9 mouse cellular contexts compared by ENCODE assay signal in the genomic region with DNA sequence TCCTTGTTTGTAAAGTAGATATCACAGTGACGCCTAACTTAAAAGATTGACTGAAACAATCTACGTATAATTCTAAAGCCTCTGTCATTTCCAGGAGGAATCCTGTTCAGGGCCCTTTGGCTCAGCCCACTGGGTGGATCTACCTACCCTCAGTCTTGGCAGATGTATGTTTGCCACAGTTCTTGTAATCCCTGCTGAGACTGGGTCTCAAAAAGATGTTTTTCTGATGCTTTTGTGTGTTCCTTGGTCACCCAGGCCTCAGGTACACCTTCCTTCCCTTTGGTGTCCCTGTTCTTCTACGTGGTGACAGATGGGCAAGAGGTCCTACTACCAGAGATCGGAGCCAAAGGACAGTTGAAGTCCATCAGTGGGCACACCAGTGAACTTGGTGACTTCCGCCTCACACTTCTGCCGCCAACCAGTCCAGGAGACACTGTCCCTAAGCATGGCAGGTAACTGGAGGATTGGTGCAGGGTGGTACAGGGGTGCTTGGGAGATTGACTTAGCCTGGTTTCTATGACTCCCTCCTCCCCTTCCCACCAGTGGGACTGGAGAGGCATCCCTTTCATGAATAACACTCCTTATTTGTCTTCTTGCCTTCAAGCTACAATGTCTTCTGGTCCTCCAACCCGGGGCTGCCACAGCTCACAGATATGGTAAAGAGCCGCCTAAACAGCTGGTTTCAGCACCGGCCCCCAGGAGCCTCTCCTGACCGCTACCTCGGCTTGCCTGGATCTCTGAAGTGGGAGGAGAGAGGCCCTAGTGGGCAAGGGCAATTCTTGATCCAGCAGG. TPM values are rescaled to one million over a fixed set of nuclear protein-coding genes. Genes with fewer than 3 reads are reported as not detected.
DNase-seq lines count a peak whose midpoint lies in the region; ATAC-seq and TF ChIP-seq lines count a peak whose summit lies in the region.
"Had no signal": no experiment of that assay in that cellular context is flagged by ENCODE, and none has a peak within 500 bp of the region (broad histone marks: within the 10 kb centered on the region; RNA-seq: fewer than 3 reads in every experiment).

No protein-coding gene starts in this region.

- H3K79me3 ChIP-seq in C2C12 (ENCODE audit: low read depth), result peaks cover 24% of the 10 kb centered on the region

- H3K27ac ChIP-seq in gastrocnemius, adult 2 months, result 0 out of 2 replicates have a peak overlapping the region, but pooled peaks have one; percentile 94
- H3K27ac ChIP-seq in forebrain, embryonic 15.5 days (replicated peaks), result no peak overlapping the region
- H3K27ac ChIP-seq in liver, embryonic 14.5 days, result peak overlapping the region; percentile 65

- TF ChIP-seq CTCF in gastrocnemius, adult 2 months (IDR thresholded peaks at IDR 0.05), result no peak
- TF ChIP-seq CTCF in C2C12 (IDR thresholded peaks at IDR 0.05; ENCODE audit: control insufficient read depth, insufficient read depth, insufficient read length), result no peak
- no peak for TF ChIP-seq CTCF in liver, embryonic 14.5 days (IDR thresholded peaks at IDR 0.05; ENCODE audit: low read depth)

- peaks cover 62% of the 10 kb centered on the region for H3K79me2 ChIP-seq in C2C12 (ENCODE audit: control insufficient read depth, insufficient read depth)

- ATAC-seq in forebrain, embryonic 15.5 days (replicated peaks), result no peak
- no peak for ATAC-seq in liver, embryonic 14.5 days (ENCODE audit: insufficient read depth)

- peak overlapping the region; percentile 81 for H3K9ac ChIP-seq in forebrain, embryonic 15.5 days (replicated peaks)
- peak overlapping the region; percentile 72 for H3K9ac ChIP-seq in liver, embryonic 14.5 days (replicated peaks)

- peak overlapping the region; percentile 87 for H3K4me3 ChIP-seq in gastrocnemius, adult 2 months
- H3K4me3 ChIP-seq in C2C12 (ENCODE audit: insufficient read depth, poor library complexity, severe bottlenecking), result peak overlapping the region; percentile 86
- H3K4me3 ChIP-seq in forebrain, embryonic 15.5 days, result peak overlapping the region; percentile 77
- peak overlapping the region; percentile 82 to 84 for H3K4me3 ChIP-seq in liver, embryonic 14.5 days (ENCODE audit: insufficient read depth in 1 of 2, low read depth in 2 of 2, low read length in 2 of 2)

- intact Hi-C loops in gastrocnemius, adult 2 months (cut with DNase I), result no loop called here
- intact Hi-C loops in gastrocnemius, postnatal 36 days (cut with DNase I), result no loop called here

- DNase-seq in gastrocnemius, adult 2 months, result peak; percentile 6
- no peak for DNase-seq in gastrocnemius, postnatal 36 days
- no peak for DNase-seq in liver, embryonic 14.5 days (ENCODE audit: low read depth in 3 of 3, low spot score in 3 of 3)
- DNase-seq in retina, postnatal 1 day, result no peak
- no peak for DNase-seq in cerebellum, postnatal 4 days (ENCODE audit: low spot score in 2 of 2)
- no peak for DNase-seq in gastrocnemius, adult 8-10 months (ENCODE audit: low spot score in 2 of 2)
- DNase-seq: lung, postnatal 10 days had no signal

- WGBS in forebrain, embryonic 15.5 days, result 76% methylated on average over 11 of the region's 11 CpGs
- 68% methylated on average over 11 of the region's 11 CpGs for WGBS in liver, embryonic 14.5 days (ENCODE audit: insufficient replicate concordance)

- peak overlapping the region; percentile 92 for H3ac ChIP-seq in C2C12 (ENCODE audit: control insufficient read depth, insufficient read length, low read depth)

- H3K4me1 ChIP-seq in forebrain, embryonic 15.5 days, result peaks cover 44% of the 10 kb centered on the region
- H3K4me1 ChIP-seq in liver, embryonic 14.5 days (replicated peaks; ENCODE audit: control insufficient read depth in 2 of 2, insufficient read depth in 2 of 2, low read length in 1 of 2), result peaks cover 17 to 20% of the 10 kb centered on the region in 2 experiments

- peaks cover 29% of the 10 kb centered on the region for H3K36me3 ChIP-seq in C2C12 (ENCODE audit: control insufficient read depth, insufficient read depth)
- peaks cover 25% of the 10 kb centered on the region; the same call in 1 of the 2 replicates for H3K36me3 ChIP-seq in forebrain, embryonic 15.5 days
- H3K36me3 ChIP-seq in liver, embryonic 14.5 days (replicated peaks; ENCODE audit: control insufficient read depth, insufficient read depth, low read depth), result peaks cover 4% of the 10 kb centered on the region

- H3K9me3 ChIP-seq in forebrain, embryonic 15.5 days, result no peaks in the 10 kb centered on the region
- H3K9me3 ChIP-seq in liver, embryonic 14.5 days (ENCODE audit: control insufficient read depth, low read length), result no peaks in the 10 kb centered on the region

- no peaks in the 10 kb centered on the region for H3K27me3 ChIP-seq in C2C12 (ENCODE audit: control insufficient read depth, insufficient read depth, insufficient read length)
- H3K27me3 ChIP-seq in forebrain, embryonic 15.5 days, result no peaks in the 10 kb centered on the region
- H3K27me3 ChIP-seq in liver, embryonic 14.5 days (ENCODE audit: control insufficient read depth, insufficient read depth, low read length), result no peaks in the 10 kb centered on the region

- H3K4me2 ChIP-seq in forebrain, embryonic 15.5 days (replicated peaks), result peak overlapping the region; percentile 97
- peak overlapping the region; percentile 95 for H3K4me2 ChIP-seq in liver, embryonic 14.5 days (ENCODE audit: low read depth)

- no peak for TF ChIP-seq EP300 in liver, embryonic 14.5 days (IDR thresholded peaks at IDR 0.05; ENCODE audit: low read depth)

TF ChIP-seq in C2C12, 6 proteins besides CTCF, POLR2A, EP300 and RAD21:
- no peak for TF ChIP-seq MYOD1 (IDR thresholded peaks at IDR 0.05; ENCODE audit: control insufficient read depth, insufficient read length, low read depth)
- no peak for TF ChIP-seq CEBPB (IDR thresholded peaks at IDR 0.05; ENCODE audit: low read depth)
- no peak for TF ChIP-seq MAX (IDR thresholded peaks at IDR 0.05)
- no peak for TF ChIP-seq USF1 (IDR thresholded peaks at IDR 0.05; ENCODE audit: low read depth)
- TF ChIP-seq FOSL1 (IDR thresholded peaks at IDR 0.05; ENCODE audit: insufficient read depth, low read length, poor library complexity, severe bottlenecking), result no peak
- no peak for TF ChIP-seq MYOG (IDR thresholded peaks at IDR 0.05; ENCODE audit: control insufficient read depth, extremely low read depth, insufficient read length)

RNA-seq across cellular contexts. Expression of a gene that starts 1.3 kb away (rescaled TPM):
- 1 to 10 TPM; 4.7 to 6.6 TPM for total RNA-seq in gastrocnemius, adult 2 months (2021)
- 1 to 10 TPM; 4.4 to 4.5 TPM for total RNA-seq in gastrocnemius, postnatal 36 days (2021)
- polyA plus RNA-seq in C2C12 (2012; fragmentation: generic; extraction: Trizol), result 32.5 TPM
- 24.2 and 26.7 TPM in 2 replicates for polyA plus RNA-seq in forebrain, embryonic 15.5 days (2015; fragmentation: Nextera tagmentation; extraction: Ambion mirVana)
- 33.9 and 36.9 TPM in 2 replicates for polyA plus RNA-seq in liver, embryonic 14.5 days (2012; rRNA removed)
- polyA plus RNA-seq in liver, embryonic 14.5 days (2014; fragmentation: Nextera tagmentation; extraction: Ambion mirVana), result 28.2 and 32.4 TPM in 2 replicates
- total RNA-seq in gastrocnemius, adult 8-10 months (2022), result 1 to 10 TPM; 5.3 to 5.9 (median 5.5) TPM

RNA-seq across cellular contexts. Expression of a gene that starts 4.8 kb away (rescaled TPM):
- total RNA-seq in gastrocnemius, adult 2 months (2021), result 10 to 100 TPM; 43.3 to 45.6 TPM
- 10 to 100 TPM; 35.4 to 35.8 TPM for total RNA-seq in gastrocnemius, postnatal 36 days (2021)
- 82.4 TPM for polyA plus RNA-seq in C2C12 (2012; fragmentation: generic; extraction: Trizol)
- 229 and 231 TPM in 2 replicates for polyA plus RNA-seq in forebrain, embryonic 15.5 days (2015; fragmentation: Nextera tagmentation; extraction: Ambion mirVana)
- polyA plus RNA-seq in liver, embryonic 14.5 days (2012; rRNA removed), result 27.7 and 33.6 TPM in 2 replicates
- polyA plus RNA-seq in liver, embryonic 14.5 days (2014; fragmentation: Nextera tagmentation; extraction: Ambion mirVana), result 22.0 and 27.1 TPM in 2 replicates
- total RNA-seq in gastrocnemius, adult 8-10 months (2022), result 10 to 100 TPM; 39.1 to 50.7 (median 45.1) TPM

RNA-seq across cellular contexts. Expression of a gene that starts 7.7 kb away (rescaled TPM):
- total RNA-seq in gastrocnemius, adult 2 months (2021), result 100 to 1,000 TPM in 1 of 2 experiments, 10 to 100 TPM in 1; 94.7 to 121 TPM
- 100 to 1,000 TPM in 1 of 2 experiments, 10 to 100 TPM in 1; 91.0 to 103 TPM for total RNA-seq in gastrocnemius, postnatal 36 days (2021)
- polyA plus RNA-seq in C2C12 (2012; fragmentation: generic; extraction: Trizol), result 145 TPM
- polyA plus RNA-seq in forebrain, embryonic 15.5 days (2015; fragmentation: Nextera tagmentation; extraction: Ambion mirVana), result 121 and 126 TPM in 2 replicates
- polyA plus RNA-seq in liver, embryonic 14.5 days (2012; rRNA removed), result 41.1 and 56.6 TPM in 2 replicates
- polyA plus RNA-seq in liver, embryonic 14.5 days (2014; fragmentation: Nextera tagmentation; extraction: Ambion mirVana), result 87.1 and 87.4 TPM in 2 replicates
- total RNA-seq in gastrocnemius, adult 8-10 months (2022), result 100 to 1,000 TPM; 102 to 112 (median 107) TPM

RNA-seq across cellular contexts. Expression of a gene that starts 8.7 kb away (rescaled TPM):
- 10 to 100 TPM; 13.7 to 16.3 TPM for total RNA-seq in gastrocnemius, adult 2 months (2021)
- 10 to 100 TPM; 14.3 to 14.5 TPM for total RNA-seq in gastrocnemius, postnatal 36 days (2021)
- polyA plus RNA-seq in C2C12 (2012; fragmentation: generic; extraction: Trizol), result 33.6 TPM
- 15.6 and 16.5 TPM in 2 replicates for polyA plus RNA-seq in forebrain, embryonic 15.5 days (2015; fragmentation: Nextera tagmentation; extraction: Ambion mirVana)
- 9.4 and 11.6 TPM in 2 replicates for polyA plus RNA-seq in liver, embryonic 14.5 days (2012; rRNA removed)
- polyA plus RNA-seq in liver, embryonic 14.5 days (2014; fragmentation: Nextera tagmentation; extraction: Ambion mirVana), result 4.4 and 5.2 TPM in 2 replicates
- 10 to 100 TPM; 14.3 to 18.2 (median 16.2) TPM for total RNA-seq in gastrocnemius, adult 8-10 months (2022)

RNA-seq across cellular contexts. Expression of a gene that starts 15.2 kb away (rescaled TPM):
- total RNA-seq in gastrocnemius, adult 2 months (2021), result 1 to 10 TPM; 1.0 to 1.2 TPM
- total RNA-seq in gastrocnemius, postnatal 36 days (2021), result 1 to 10 TPM in 1 of 2 experiments, under 1 TPM in 1; 0.69 to 1.0 TPM
- polyA plus RNA-seq in C2C12 (2012; fragmentation: generic; extraction: Trizol), result 0.98 TPM
- 4.0 and 4.3 TPM in 2 replicates for polyA plus RNA-seq in forebrain, embryonic 15.5 days (2015; fragmentation: Nextera tagmentation; extraction: Ambion mirVana)
- polyA plus RNA-seq in liver, embryonic 14.5 days (2012; rRNA removed), result 2.2 and 2.4 TPM in 2 replicates
- 0.76 and 0.86 TPM in 2 replicates for polyA plus RNA-seq in liver, embryonic 14.5 days (2014; fragmentation: Nextera tagmentation; extraction: Ambion mirVana)
- under 1 TPM; 0.60 to 0.99 (median 0.82) TPM for total RNA-seq in gastrocnemius, adult 8-10 months (2022)
